Mouse (Mus musculus): ENCODE data around the gene Arl6ip4. TPM values are rescaled to one million over a fixed set of nuclear protein-coding genes. Genes with fewer than 3 reads are reported as not detected.

Arl6ip4 gene
- total and polyA plus RNA-seq, 2 experiments from 2014 or later = 36.0 to 98.3 TPM

GRCm38 (mm10) chr5:124084588-124085173 is 31.2 kb upstream of the Arl6ip4 start:
- Histone ChIP-seq H3K27ac (ENCODE audit: low read depth, low read length) (no peak overlapping the region), H3K27me3 (ENCODE audit: insufficient read depth, low read length) (no peaks in the 10 kb centered on the region), H3K9ac (no peak overlapping the region), H3K4me1 (ENCODE audit: insufficient read depth) (no peaks in the 10 kb centered on the region), H3K36me3 (ENCODE audit: insufficient read depth) (peaks cover 5% of the 10 kb centered on the region; the same call in 1 of the 2 replicates), H3K4me2 (ENCODE audit: low read depth) (no peak overlapping the region), H3K4me3 (ENCODE audit: low read depth, low read length) (no peak overlapping the region), H3K9me3 (ENCODE audit: low read length) (no peaks in the 10 kb centered on the region)
- WGBS = 39% methylated on average over 11 of the region's 11 CpGs
- peak; percentile 99 for TF ChIP-seq CTCF (IDR thresholded peaks at IDR 0.05; ENCODE audit: low read depth)
- DNase-seq = peak; percentile 87
- ATAC-seq = peak; percentile 80

- no peak overlapping the region for H3K4me3 ChIP-seq (ENCODE audit: low read depth, low read length)
- WGBS = 67% methylated on average over 3 of the region's 3 CpGs
- H3K36me3 ChIP-seq (ENCODE audit: insufficient read depth) = peaks cover 5% of the 10 kb centered on the region; the same call in 1 of the 2 replicates
- H3K27ac ChIP-seq (ENCODE audit: low read depth, low read length) = no peak overlapping the region
- H3K9me3 ChIP-seq (ENCODE audit: low read length) = no peaks in the 10 kb centered on the region
- ATAC-seq (no peak), DNase-seq (no peak)
- H3K4me2 ChIP-seq (ENCODE audit: low read depth) = no peak overlapping the region
- no peaks in the 10 kb centered on the region for H3K4me1 ChIP-seq (ENCODE audit: insufficient read depth)
- no peaks in the 10 kb centered on the region for H3K27me3 ChIP-seq (ENCODE audit: insufficient read depth, low read length)
- H3K9ac ChIP-seq = no peak overlapping the region
- no peak for TF ChIP-seq CTCF (IDR thresholded peaks at IDR 0.05; ENCODE audit: low read depth)
Observed at GRCm38 (mm10) chr5:124085513-124085912, 30.4 kb upstream of the Arl6ip4 start.

- H3K4me2 ChIP-seq (ENCODE audit: low read depth) = no peak overlapping the region
- H3K4me1 ChIP-seq (ENCODE audit: insufficient read depth) = no peaks in the 10 kb centered on the region
- no peak for ATAC-seq
- no peaks in the 10 kb centered on the region for H3K27me3 ChIP-seq (ENCODE audit: insufficient read depth, low read length)
- H3K9me3 ChIP-seq (ENCODE audit: low read length) = no peaks in the 10 kb centered on the region
- H3K4me3 ChIP-seq (ENCODE audit: low read depth, low read length) = no peak overlapping the region
- H3K9ac ChIP-seq = no peak overlapping the region
- no peak overlapping the region for H3K27ac ChIP-seq (ENCODE audit: low read depth, low read length)
- 78% methylated on average over 4 of the region's 4 CpGs for WGBS
- no peak for TF ChIP-seq CTCF (IDR thresholded peaks at IDR 0.05; ENCODE audit: low read depth)
- no peak for DNase-seq
- H3K36me3 ChIP-seq (ENCODE audit: insufficient read depth) = peaks cover 5% of the 10 kb centered on the region; the same call in 1 of the 2 replicates
Observed at GRCm38 (mm10) chr5:124086876-124087275, 29.0 kb upstream of the Arl6ip4 start.

- ATAC-seq (no peak), DNase-seq (no peak)
- no peak overlapping the region for H3K4me2 ChIP-seq (ENCODE audit: low read depth)
- 87% methylated on average over 23 of the region's 23 CpGs for WGBS
- no peak for TF ChIP-seq CTCF (IDR thresholded peaks at IDR 0.05; ENCODE audit: low read depth)
- no peaks in the 10 kb centered on the region for H3K27me3 ChIP-seq (ENCODE audit: insufficient read depth, low read length)
- H3K4me1 ChIP-seq (ENCODE audit: insufficient read depth) = no peaks in the 10 kb centered on the region
- H3K36me3 ChIP-seq (ENCODE audit: insufficient read depth) = peaks cover 5% of the 10 kb centered on the region; the same call in 1 of the 2 replicates
- H3K9me3 ChIP-seq (ENCODE audit: low read length) = no peaks in the 10 kb centered on the region
- no peak overlapping the region for H3K4me3 ChIP-seq (ENCODE audit: low read depth, low read length)
- H3K27ac ChIP-seq (ENCODE audit: low read depth, low read length) = no peak overlapping the region
- H3K9ac ChIP-seq = no peak overlapping the region
Observed at GRCm38 (mm10) chr5:124089868-124090267, 26.0 kb upstream of the Arl6ip4 start.

GRCm38 (mm10) chr5:124091951-124092406 is 23.9 kb upstream of the Arl6ip4 start:
- Histone ChIP-seq H3K9me3 (ENCODE audit: low read length) (no peaks in the 10 kb centered on the region), H3K4me2 (ENCODE audit: low read depth) (no peak overlapping the region), H3K4me1 (ENCODE audit: insufficient read depth) (no peaks in the 10 kb centered on the region), H3K9ac (no peak overlapping the region), H3K36me3 (ENCODE audit: insufficient read depth) (peaks cover 5% of the 10 kb centered on the region; the same call in 1 of the 2 replicates), H3K27me3 (ENCODE audit: insufficient read depth, low read length) (no peaks in the 10 kb centered on the region), H3K27ac (ENCODE audit: low read depth, low read length) (no peak overlapping the region), H3K4me3 (ENCODE audit: low read depth, low read length) (no peak overlapping the region)
- WGBS = 65% methylated on average over 9 of the region's 9 CpGs
- TF ChIP-seq CTCF (IDR thresholded peaks at IDR 0.05; ENCODE audit: low read depth) = no peak
- ATAC-seq (no peak), DNase-seq (no peak)

- TF ChIP-seq CTCF (IDR thresholded peaks at IDR 0.05; ENCODE audit: low read depth) = no peak
- H3K4me2 ChIP-seq (ENCODE audit: low read depth) = no peak overlapping the region
- no peak overlapping the region for H3K9ac ChIP-seq
- no peaks in the 10 kb centered on the region for H3K9me3 ChIP-seq (ENCODE audit: low read length)
- no peak overlapping the region for H3K27ac ChIP-seq (ENCODE audit: low read depth, low read length)
- peak; percentile 32 for DNase-seq
- WGBS = 57% methylated on average over 11 of the region's 11 CpGs
- H3K4me1 ChIP-seq (ENCODE audit: insufficient read depth) = no peaks in the 10 kb centered on the region
- no peak overlapping the region for H3K4me3 ChIP-seq (ENCODE audit: low read depth, low read length)
- H3K27me3 ChIP-seq (ENCODE audit: insufficient read depth, low read length) = no peaks in the 10 kb centered on the region
- peaks cover 5% of the 10 kb centered on the region; the same call in 1 of the 2 replicates for H3K36me3 ChIP-seq (ENCODE audit: insufficient read depth)
- ATAC-seq = no peak
Observed at GRCm38 (mm10) chr5:124093120-124093794, 22.6 kb upstream of the Arl6ip4 start.
